Mouse (Mus musculus): ENCODE results near the gene Ins2. TPM values are rescaled to one million over a fixed set of nuclear protein-coding genes. Genes with fewer than 3 reads are reported as not detected.

Gene Ins2
- polyA plus RNA-seq, 1 experiment from 2014 or later, result not detected

DNA sequence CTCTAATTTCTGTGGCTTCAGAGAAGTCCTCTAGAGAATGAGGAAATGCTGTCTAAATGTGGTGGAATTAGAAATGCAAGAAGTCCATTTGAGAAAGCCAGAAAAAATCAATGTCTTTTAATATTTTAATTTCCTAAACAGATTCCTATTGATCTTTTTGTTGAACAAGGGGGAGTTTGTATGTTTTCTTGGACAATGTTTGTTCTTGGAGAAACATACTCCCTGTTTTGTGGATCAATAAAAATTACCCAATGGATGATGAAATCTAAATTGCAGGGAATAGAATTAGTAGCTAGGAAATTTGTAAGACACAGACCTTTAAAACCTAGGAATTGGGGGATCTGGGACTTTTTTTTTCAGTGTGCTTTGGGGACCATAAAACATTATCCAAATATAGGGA lies 81.4 kb downstream of the Ins2 start:
- TF ChIP-seq EP300 (IDR thresholded peaks at IDR 0.05) (no peak), CTCF (IDR thresholded peaks at IDR 0.05) (no peak)
- no peak overlapping the region for H3K4me3 ChIP-seq (ENCODE audit: low read depth, low read length)
- ATAC-seq, result no peak
- H3K9ac ChIP-seq (replicated peaks; ENCODE audit: low read depth), result no peak overlapping the region
- no peaks in the 10 kb centered on the region for H3K9me3 ChIP-seq (ENCODE audit: low read length)
- H3K4me2 ChIP-seq (replicated peaks; ENCODE audit: low read depth, low read length), result no peak overlapping the region
- peaks cover 79% of the 10 kb centered on the region for H3K27me3 ChIP-seq (replicated peaks; ENCODE audit: insufficient read depth, low read length)
- no peak for DNase-seq (ENCODE audit: low spot score)
- H3K27ac ChIP-seq (ENCODE audit: low read length), result no peak overlapping the region
- H3K4me1 ChIP-seq (ENCODE audit: insufficient read depth, low read depth, low read length), result no peaks in the 10 kb centered on the region; the same call in 1 of the 2 replicates
- no peaks in the 10 kb centered on the region for H3K36me3 ChIP-seq (ENCODE audit: insufficient read depth, low read length)

DNA sequence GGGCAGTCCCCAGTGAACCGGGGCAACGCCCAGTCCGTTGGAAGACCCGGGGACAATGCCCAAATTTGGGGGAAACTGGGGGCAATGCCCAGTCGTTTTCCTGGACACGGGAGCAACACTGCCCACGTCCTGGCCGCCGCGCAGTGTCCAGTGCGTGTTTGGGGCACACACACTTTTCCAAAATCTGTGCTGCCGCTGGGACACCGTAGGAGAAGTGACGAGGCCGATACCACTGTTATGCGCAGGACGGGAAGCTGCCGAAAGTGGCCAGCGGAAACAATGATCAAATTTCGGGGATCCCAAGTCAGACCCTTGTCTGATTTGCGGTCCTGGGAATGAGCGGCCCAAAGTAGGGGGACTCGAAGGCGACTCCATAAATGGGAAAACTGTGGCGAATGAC lies 82.1 kb downstream of the Ins2 start:
- H3K27ac ChIP-seq (ENCODE audit: low read length), result no peak overlapping the region
- WGBS, result 5% methylated on average over 25 of the region's 25 CpGs
- no peaks in the 10 kb centered on the region for H3K9me3 ChIP-seq (ENCODE audit: low read length)
- no peaks in the 10 kb centered on the region for H3K36me3 ChIP-seq (ENCODE audit: insufficient read depth, low read length)
- no peak for TF ChIP-seq EP300 (IDR thresholded peaks at IDR 0.05)
- TF ChIP-seq CTCF (IDR thresholded peaks at IDR 0.05), result no peak
- peak overlapping the region; percentile 78 for H3K4me2 ChIP-seq (replicated peaks; ENCODE audit: low read depth, low read length)
- ATAC-seq (no peak), DNase-seq (ENCODE audit: low spot score) (no peak)
- H3K9ac ChIP-seq (replicated peaks; ENCODE audit: low read depth), result no peak overlapping the region
- peaks cover 82% of the 10 kb centered on the region for H3K27me3 ChIP-seq (replicated peaks; ENCODE audit: insufficient read depth, low read length)
- no peaks in the 10 kb centered on the region; the same call in 1 of the 2 replicates for H3K4me1 ChIP-seq (ENCODE audit: insufficient read depth, low read depth, low read length)
- peak overlapping the region; percentile 30; the same call in 1 of the 2 replicates for H3K4me3 ChIP-seq (ENCODE audit: low read depth, low read length)

DNA sequence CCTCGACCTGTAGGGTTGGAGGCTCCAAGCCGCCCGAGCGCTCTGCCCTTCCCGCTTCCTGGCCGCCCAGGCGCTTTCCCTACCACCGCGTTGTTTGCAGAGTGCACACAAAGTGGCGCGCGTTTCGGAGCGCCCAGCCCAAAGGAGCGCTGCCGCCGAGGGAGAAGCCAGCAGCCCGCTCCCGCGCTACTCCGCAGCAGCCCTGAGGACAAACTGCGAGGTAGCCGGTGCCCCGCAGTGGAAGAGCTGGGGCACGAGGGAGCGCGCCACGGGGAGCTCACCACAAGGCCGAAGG lies 82.6 kb downstream of the Ins2 start:
- ATAC-seq (no peak), DNase-seq (ENCODE audit: low spot score) (peak; percentile 13)
- H3K9me3 ChIP-seq (ENCODE audit: low read length), result no peaks in the 10 kb centered on the region
- peak overlapping the region; percentile 30; the same call in 1 of the 2 replicates for H3K4me3 ChIP-seq (ENCODE audit: low read depth, low read length)
- TF ChIP-seq CTCF (IDR thresholded peaks at IDR 0.05) (no peak), EP300 (IDR thresholded peaks at IDR 0.05) (no peak)
- H3K27me3 ChIP-seq (replicated peaks; ENCODE audit: insufficient read depth, low read length), result peaks cover 80% of the 10 kb centered on the region
- H3K27ac ChIP-seq (ENCODE audit: low read length), result no peak overlapping the region
- no peaks in the 10 kb centered on the region; the same call in 1 of the 2 replicates for H3K4me1 ChIP-seq (ENCODE audit: insufficient read depth, low read depth, low read length)
- H3K4me2 ChIP-seq (replicated peaks; ENCODE audit: low read depth, low read length), result peak overlapping the region; percentile 78
- no peaks in the 10 kb centered on the region for H3K36me3 ChIP-seq (ENCODE audit: insufficient read depth, low read length)
- WGBS, result 2% methylated on average over 29 of the region's 29 CpGs
- H3K9ac ChIP-seq (replicated peaks; ENCODE audit: low read depth), result no peak overlapping the region

DNA sequence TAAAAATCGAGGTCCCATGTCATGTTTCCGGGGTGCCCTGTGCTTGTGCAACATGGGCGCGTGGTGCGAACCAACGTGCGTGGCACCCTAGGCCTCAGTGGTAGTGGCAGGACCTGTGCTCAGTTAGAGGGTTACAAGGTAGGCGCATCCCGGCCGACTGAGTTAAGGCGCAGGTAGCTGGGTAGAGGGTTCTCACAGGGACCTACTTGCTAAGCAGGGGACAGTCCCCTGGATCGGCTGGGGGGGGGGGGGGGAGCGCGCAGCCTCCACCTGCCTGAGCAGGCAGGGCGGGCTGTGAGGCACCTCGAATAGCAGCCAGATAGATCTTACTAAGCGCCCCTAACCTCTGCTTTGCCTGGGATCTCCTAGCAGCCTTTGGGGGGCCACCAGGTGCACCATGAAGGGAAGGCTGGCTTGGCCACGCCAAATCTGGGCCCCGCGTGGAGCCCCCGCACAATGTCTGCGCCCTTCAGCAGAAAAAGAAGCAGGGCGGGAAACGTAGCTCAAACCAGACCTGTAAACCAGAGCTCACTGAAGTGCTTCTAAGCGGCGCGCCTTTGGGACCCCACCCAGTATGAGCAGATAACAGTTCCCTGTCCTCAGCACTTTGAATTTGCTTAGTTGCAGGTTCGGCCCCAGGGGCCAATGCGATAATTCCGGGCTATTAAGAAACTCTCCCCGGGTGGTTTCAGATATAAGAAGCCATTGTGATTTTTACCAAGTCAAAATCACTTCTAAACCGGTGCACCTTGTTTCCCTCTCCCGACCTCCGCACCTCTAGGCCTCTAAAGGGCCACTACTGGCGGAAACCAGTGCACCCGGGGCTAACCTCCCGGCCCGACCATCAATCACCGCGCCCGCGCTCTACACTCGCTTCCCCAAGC lies 83.2 kb downstream of the Ins2 start:
- H3K4me3 ChIP-seq (ENCODE audit: low read depth, low read length), result peak overlapping the region; percentile 54
- ATAC-seq (peak; percentile 10; the same call in 1 of the 2 replicates), DNase-seq (ENCODE audit: low spot score) (no peak)
- H3K27me3 ChIP-seq (replicated peaks; ENCODE audit: insufficient read depth, low read length), result peaks cover 75% of the 10 kb centered on the region
- H3K9me3 ChIP-seq (ENCODE audit: low read length), result no peaks in the 10 kb centered on the region
- under 1% methylated on average over 39 of the region's 43 CpGs for WGBS
- no peak overlapping the region for H3K9ac ChIP-seq (replicated peaks; ENCODE audit: low read depth)
- H3K4me2 ChIP-seq (replicated peaks; ENCODE audit: low read depth, low read length), result peak overlapping the region; percentile 78
- H3K4me1 ChIP-seq (ENCODE audit: insufficient read depth, low read depth, low read length), result no peaks in the 10 kb centered on the region; the same call in 1 of the 2 replicates
- no peaks in the 10 kb centered on the region for H3K36me3 ChIP-seq (ENCODE audit: insufficient read depth, low read length)
- no peak for TF ChIP-seq EP300 (IDR thresholded peaks at IDR 0.05)
- TF ChIP-seq CTCF (IDR thresholded peaks at IDR 0.05), result no peak
- no peak overlapping the region for H3K27ac ChIP-seq (ENCODE audit: low read length)

- Histone ChIP-seq H3K27me3 (replicated peaks; ENCODE audit: insufficient read depth, low read length) (peaks cover 72% of the 10 kb centered on the region), H3K4me3 (ENCODE audit: low read depth, low read length) (peak overlapping the region; percentile 54), H3K9me3 (ENCODE audit: low read length) (no peaks in the 10 kb centered on the region), H3K36me3 (ENCODE audit: insufficient read depth, low read length) (no peaks in the 10 kb centered on the region), H3K9ac (replicated peaks; ENCODE audit: low read depth) (peak overlapping the region; percentile 8; the same call in 1 of the 2 replicates), H3K27ac (ENCODE audit: low read length) (no peak overlapping the region), H3K4me2 (replicated peaks; ENCODE audit: low read depth, low read length) (peak overlapping the region; percentile 78), H3K4me1 (ENCODE audit: insufficient read depth, low read depth, low read length) (no peaks in the 10 kb centered on the region; the same call in 1 of the 2 replicates)
- DNase-seq (ENCODE audit: low spot score) (peak; percentile 66), ATAC-seq (peak; percentile 81)
- TF ChIP-seq CTCF (IDR thresholded peaks at IDR 0.05), result peak; percentile 37
- no peak for TF ChIP-seq EP300 (IDR thresholded peaks at IDR 0.05)
- 2% methylated on average over 25 of the region's 70 CpGs for whole genome bisulfite sequencing
Observed at GRCm38 (mm10) chr7:142659181-142659681, 84.0 kb downstream of the Ins2 start.

DNA sequence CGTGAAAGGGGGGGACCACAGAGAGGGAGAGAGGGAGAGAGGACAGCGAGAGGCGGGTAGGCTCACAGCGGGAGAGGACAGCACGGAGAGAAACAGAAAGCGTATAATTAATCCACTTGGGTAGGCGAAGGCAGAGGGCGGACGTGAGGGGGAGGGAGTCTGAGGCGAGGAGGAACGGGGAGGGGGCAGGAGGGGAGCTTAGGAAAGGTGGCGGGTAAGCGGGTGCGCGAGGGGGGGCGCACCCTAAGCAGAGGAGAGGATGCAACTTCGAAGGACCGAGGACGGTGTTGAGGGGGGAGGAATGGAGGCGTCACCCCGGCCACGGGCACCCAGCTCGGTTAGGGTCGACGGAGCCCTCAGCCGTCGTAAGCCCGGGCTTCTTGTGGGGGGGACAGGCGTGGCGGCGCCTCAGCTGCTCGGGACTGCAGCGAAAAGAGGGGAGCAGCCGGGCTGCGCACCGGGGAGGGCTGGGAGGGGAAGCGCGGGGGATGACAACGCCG lies 84.5 kb downstream of the Ins2 start:
- H3K27ac ChIP-seq (ENCODE audit: low read length), result 0 out of 2 replicates have a peak overlapping the region, but pooled peaks have one; percentile 20
- peak overlapping the region; percentile 78 for H3K4me2 ChIP-seq (replicated peaks; ENCODE audit: low read depth, low read length)
- no peaks in the 10 kb centered on the region for H3K36me3 ChIP-seq (ENCODE audit: insufficient read depth, low read length)
- DNase-seq (ENCODE audit: low spot score) (peak; percentile 66), ATAC-seq (peak; percentile 28)
- H3K27me3 ChIP-seq (replicated peaks; ENCODE audit: insufficient read depth, low read length), result peaks cover 72% of the 10 kb centered on the region
- no peaks in the 10 kb centered on the region for H3K9me3 ChIP-seq (ENCODE audit: low read length)
- TF ChIP-seq CTCF (IDR thresholded peaks at IDR 0.05) (no peak; the same call in 1 of the 2 replicates), EP300 (IDR thresholded peaks at IDR 0.05) (no peak)
- no peaks in the 10 kb centered on the region; the same call in 1 of the 2 replicates for H3K4me1 ChIP-seq (ENCODE audit: insufficient read depth, low read depth, low read length)
- peak overlapping the region; percentile 54 for H3K4me3 ChIP-seq (ENCODE audit: low read depth, low read length)
- peak overlapping the region; percentile 8; the same call in 1 of the 2 replicates for H3K9ac ChIP-seq (replicated peaks; ENCODE audit: low read depth)
- WGBS, result 1% methylated on average over 23 of the region's 40 CpGs

Measured in lung, postnatal 0 days (tissue).